Mouse (Mus musculus): ENCODE results near the gene Zfand3.

Zfand3 gene

DNA sequence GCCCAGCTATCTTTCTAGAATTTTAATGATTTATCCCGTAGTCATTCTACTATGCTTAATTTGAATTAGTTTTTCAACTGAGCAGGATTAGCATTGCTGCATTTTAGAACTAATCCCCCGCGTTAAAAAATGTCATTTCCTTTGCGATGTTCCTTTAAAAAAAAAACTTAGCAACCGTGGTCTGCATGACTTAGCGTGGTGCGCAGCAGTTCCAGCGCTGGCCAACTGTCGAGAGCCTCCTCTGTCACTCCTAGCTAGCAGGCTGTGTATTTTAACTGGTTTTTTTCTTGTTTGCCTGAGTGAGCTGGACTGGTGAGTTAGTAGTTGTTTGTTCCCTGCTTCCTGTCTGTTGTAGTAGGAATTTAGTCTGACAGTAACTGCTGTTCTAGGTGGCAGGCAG is 48.9 kb downstream of the Zfand3 start:
- no peak for DNase-seq

DNA sequence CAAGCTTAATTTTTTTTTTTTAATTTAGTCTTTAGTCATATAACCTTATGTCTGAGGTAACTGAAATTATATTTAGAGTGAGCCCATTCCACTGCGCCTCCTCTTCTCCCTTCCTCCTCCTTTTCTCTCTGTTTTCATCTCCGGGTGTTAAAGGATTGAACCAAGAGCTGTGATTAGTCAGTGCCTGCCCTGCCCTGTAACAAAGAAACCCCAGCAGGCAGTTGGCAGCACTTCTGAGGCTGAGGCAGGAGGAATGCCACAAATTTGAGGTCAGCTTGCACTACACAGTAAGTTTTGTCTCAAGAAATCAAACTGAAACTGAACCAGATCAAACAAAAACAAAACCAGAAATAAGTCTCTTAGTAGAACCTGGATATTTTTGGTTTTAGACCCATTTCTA is 49.3 kb downstream of the Zfand3 start:
- DNase-seq = no peak

DNA sequence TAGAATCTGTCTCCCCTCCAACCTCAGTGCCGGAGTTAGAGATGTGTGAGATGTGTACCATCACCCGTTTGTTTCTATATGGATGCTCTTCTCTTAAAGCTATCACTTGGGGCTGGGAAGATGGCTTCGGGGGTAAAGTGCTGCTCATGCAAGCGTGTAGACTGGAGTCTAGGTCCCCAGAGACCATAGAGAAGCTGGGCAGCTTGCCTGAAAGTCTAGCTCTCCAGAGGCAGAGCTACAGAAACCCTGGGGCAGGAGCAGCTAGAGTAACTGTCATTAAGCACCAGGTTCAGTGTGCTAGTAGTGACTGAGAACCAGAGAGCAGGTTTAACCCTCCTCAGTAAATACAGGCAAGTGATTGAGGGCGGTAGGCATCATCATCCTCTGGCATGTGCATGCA is 51.7 kb downstream of the Zfand3 start:
- DNase-seq = no peak

DNA sequence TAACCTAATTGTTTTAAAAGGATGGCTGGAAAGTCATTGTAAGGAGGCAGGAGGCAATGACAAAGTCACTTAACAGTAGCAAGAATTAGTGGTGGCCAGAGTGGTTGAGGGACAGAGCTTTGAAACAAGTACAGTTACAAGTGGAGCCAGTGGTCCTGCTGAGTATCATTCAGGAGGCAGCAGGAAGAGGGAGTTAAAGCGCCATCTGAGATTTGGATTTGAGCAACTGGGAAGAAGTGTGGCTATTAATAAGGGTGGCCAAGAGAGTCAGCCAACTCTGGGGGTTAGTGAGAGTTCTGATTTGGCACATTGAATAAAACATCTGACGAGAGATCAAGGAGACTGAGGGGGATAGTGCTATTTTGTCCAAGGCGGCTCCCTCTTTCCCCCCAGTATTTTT is 54.1 kb downstream of the Zfand3 start:
- no peak for DNase-seq

DNA sequence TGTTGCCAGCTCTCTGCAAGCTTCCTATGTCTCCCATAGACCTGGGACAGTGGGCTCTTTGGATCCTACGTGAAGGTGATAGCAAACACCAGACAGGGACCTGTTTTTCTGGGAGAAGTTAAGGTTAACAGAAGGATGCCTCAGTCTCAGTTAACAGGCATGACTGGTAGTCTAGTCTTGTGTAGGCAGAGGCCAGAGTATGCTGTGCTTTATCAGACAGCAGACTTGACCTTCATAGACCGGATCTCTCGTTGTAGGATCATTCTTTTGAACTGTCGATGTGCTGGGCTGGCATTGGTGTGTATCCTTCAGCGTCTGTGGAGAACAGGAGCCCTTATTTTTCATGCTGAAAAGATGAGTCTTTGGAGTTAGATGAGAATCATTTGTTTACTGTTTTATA is 54.5 kb downstream of the Zfand3 start:
- DNase-seq = no peak

DNA sequence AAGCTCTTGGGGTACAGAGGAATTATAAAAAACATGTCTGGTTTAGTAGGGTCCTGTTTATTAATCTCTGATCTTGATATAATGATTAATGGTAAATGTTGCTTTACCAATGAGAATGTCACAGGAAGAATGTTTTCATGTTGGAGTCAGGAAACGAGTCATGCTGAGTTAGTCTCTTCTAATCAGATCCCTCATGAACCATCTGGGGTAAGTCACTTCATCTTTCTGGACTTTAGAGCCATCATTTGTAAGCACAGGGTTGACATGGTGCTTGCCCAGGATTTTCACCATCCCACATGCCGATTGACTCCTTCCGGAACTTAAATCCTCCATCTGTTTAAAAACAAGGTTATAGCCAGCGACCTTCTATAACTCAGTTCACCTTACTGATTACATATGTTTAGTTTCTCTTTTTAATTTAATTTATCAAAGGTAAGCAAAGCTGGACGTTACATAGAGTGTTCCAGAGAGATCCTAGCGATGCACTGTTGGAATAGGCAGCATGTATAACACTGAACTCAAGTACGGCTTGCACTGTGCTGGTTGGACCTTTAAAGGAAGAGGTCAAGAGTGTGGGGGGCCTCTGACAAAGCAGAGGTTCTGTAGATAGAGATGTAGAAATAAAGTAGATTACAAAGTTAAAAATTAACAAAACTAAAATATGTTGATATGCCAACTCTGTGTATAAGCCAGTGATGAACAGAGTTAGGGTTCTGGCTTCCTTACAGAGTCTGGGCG is 56.7 kb downstream of the Zfand3 start:
- no peak for DNase-seq

DNA sequence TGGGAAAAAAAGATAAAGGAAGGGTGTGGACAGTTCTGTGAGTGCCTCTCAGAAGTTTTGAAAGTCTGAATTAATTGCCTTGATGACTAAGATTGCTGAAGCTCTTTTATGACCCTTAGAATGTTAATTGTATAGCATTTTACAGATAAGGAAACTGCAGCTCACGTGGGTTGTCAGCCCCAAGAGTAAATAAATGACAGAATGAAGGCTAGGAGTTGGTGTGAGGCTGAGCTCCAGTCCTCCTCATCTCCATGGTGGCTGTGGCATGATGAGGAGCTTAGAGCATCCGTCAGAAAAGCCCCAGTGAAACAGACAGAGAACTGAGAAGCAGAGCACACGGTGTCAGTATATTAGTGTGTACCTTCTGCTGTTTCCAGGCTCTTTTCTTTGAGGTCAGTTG is 59.3 kb downstream of the Zfand3 start:
- no peak for DNase-seq

DNA sequence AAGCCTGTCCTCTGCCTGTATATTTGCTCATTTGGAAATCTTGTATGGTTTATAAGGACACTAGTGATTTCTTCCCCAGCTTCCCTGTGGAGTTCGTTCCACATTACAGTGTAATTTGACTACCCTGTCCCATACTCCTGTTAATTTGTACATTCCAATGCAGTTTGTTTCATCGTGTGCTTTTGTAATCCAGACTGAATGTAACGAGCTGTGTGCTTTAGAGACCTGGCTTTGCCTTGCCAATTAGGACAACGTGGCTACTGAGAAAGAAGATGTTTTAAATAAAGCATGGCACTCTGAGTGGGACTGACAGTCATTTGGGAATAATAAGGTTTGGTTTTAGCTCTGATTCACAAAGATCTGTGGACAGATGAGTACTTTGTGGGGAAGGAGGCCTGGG is 60.2 kb downstream of the Zfand3 start:
- no peak for DNase-seq

DNA sequence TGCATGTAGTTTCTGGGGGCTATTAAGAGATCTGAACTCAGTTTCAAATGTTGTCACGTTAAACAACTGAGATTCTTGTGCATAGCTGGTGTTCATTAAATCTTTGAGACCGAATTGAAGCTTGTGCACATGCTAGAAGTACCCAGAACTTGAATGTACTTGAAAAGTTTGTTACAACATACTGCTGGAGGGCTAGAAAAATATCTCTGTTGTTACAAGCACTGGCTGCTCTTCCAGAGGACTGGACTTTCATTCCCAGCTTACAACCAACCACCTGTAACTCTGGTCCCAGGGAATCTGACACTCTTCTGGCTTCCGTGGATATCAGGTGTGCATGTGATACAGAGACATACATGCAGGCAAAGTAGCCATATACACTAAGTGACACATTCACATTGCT is 65.2 kb downstream of the Zfand3 start:
- no peak for DNase-seq

DNA sequence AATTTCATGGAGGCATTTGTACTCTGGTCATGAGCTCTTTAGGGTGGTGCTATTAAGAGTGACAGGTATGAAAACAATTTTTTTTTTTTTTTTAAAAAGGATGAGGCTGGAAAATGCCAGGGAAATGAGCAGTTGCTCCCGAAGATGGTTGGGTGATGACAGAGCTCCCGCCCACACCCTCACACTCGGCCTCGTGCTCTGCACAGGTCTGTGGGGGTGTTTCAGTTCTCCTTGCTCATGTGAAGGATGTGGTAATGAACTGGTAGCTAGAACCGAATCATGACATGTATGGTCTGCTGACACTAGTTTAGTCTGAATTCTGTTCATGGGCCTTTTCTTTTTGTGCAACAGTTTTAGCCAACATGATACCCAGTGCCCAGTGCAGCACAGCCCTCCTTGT is 66.1 kb downstream of the Zfand3 start:
- DNase-seq = no peak

DNA sequence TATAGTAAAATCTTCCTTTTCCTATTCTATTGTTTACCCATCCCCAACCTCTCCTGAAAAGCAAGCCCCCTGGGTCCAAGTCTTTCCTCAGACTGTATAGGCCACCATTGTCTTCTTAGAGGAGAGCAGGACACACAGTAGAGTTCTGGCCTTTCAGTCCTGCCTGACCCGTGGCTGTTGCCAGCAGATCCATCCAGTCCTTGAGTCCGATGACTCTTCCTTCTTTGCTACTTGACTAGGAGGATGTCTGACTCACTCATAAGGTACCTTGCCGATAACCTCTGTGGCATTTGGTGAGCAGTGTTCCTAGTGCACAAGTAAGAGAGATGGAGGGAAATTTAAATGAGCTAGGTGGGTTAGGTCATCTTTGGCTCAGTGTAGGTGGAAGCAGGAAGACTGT is 68.1 kb downstream of the Zfand3 start:
- no peak for DNase-seq

DNA sequence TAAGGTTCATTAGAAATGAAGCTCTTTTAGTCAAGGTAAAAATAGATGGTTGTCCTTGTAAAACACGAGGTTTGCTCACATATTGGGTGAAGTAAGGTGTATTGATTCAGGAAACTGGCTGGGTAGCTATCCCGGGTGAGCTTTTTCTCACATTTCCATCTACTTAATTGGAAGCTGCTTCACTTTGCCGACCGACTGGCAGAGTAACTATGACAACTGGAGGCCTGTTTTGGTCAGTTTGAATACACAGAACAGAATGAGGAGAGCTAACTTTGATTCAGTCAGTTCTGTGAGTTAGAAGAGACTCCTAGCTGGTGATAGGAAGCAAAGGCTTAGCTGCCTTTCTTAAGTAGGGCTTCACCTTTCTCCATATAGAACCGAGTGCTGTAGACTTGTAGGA is 71.4 kb downstream of the Zfand3 start:
- DNase-seq = no peak

DNA sequence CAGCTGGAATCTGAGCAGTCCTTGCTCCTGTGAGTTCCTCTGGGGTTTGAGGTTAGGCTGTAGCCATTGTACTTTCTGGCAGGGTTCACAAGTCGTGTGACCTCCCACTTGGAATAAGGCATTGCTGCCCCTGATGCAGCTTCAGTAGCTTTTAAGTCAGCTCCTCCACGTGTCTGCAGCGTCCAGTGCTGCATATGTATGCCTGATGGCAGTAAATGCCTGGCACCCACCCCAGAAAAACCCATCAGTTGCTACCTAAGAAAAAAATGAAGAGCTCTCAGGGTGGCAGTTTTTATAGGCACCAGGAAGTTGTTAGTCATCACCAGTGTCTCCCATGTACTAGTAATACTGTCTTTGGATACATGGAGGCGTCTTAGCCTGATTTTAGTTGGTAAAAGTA is 79.5 kb downstream of the Zfand3 start:
- DNase-seq = peak in 1 of 2 experiments; percentile 44

DNA sequence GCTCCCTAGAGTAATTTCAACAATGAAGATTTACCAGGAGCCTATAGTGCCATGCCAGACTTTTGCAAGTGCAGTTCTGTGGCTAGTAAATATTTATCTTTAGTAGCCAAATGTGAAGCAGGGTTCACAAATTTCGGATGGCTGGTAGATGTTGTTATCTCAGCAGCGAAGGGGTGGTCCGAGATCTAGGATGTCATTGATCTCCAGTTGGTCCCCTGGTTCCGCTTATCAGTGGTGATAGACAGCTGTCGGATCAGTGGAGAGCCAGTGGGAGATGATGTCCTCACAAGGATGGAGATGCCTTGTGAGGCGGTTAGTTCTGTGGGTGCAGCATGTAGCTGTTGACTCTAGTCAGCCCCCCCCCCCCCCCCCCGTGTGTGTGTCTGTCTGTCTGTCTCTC is 82.2 kb downstream of the Zfand3 start:
- no peak for DNase-seq

DNA sequence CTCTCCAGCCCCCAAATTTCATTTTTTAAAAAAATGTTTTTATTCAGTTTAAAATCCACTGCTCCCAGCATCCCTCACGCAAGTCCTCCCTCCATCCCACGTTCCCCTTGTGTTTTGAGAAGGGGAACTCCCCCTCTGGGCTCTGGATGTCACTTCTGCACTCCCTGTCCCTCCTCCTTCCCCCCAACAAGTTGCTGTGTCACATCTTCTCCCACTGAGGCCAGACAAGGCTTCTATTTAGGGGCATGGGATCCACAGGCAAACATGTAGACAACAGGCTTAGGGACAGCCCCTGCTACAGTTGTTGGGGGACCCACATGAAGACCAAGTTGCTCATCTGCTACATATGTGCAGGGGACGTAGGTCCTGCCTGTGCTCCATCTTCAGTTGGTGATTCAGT is 83.9 kb downstream of the Zfand3 start:
- no peak for DNase-seq

DNA sequence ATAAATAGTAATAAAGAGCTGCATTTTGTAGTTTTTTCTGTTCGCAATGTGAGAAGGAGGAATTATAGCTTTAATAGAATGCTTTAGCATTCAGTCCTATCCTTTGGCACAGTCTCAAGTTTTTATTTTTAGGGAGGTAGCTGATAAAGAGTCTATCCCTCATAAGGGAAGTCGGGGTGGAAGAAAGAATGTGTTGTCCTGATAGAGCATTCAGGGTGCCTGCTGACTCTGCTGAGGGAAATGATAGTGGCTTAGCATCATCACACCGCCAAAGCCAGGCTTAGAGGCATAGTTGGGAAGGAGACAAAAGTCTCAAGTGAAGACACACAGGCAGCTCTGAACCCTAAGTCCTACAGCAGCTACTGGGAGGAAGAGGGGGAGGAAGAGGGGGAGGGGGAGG is 85.9 kb downstream of the Zfand3 start:
- no peak for DNase-seq

DNA sequence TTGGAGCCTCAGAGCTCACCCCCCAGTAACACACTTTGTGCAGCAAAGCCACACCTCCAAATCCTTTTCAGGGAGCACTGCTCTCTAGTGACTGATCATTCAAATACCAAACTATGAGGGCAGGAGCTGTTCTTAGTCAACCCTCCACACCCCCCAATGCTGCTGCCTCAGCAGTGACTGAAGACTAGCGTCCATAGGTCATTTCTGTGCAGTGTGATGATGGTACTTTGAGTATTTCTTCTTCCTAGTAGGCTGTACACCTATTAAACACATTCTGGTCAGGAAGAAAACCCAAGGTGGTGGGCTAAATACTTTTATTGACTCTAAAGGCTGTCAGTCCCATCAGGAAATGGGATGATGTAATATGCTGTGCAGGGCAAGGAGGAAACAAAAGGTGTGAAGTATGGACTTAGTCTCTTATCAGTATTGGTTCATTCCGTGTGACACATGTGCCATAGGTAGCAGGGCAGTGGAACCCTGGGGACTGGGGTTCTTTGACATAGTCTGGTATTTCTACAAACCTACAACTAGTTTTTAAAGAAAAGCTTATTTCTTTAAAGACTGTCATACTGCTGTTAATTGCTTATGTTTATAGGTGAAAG is 88.7 kb downstream of the Zfand3 start:
- DNase-seq = no peak

DNA sequence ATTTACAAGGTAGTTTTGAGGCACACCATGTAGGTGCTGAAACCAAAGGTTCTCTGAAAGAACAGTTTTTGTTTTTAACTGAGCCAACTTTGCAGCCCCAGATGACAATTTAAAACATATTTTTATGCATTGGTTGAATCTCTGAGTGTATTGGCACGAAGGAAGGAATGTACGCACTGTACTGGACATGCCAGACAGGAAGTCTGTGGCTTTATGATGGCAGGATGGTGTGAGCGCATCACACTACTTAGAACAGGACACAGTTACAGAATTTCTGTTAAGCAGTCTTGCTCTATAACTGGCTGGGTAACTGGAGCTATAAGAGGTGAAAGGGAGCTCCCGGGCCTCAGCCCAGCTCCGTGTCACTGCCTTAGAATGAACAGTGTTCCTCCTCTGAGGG is 92.6 kb downstream of the Zfand3 start:
- DNase-seq = no peak

DNA sequence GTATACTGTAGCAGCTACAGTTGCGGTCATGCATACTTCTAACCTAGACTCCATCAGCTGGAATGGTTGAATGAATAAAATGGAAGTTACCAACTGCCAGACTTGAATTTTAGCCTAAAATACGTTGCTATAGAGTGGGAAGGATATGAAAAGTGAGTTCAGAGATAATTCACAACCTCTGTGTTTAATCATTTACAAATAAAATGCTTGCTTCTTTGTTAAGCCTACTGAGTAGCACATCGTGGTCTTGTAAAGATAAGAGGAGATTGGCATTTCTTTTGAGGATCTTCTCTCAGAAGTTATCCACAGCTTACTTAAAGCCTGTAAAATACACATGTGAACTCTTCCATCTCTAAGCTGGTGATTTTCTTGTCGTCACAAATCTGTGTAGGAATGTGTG is 93.1 kb downstream of the Zfand3 start:
- no peak for DNase-seq

DNA sequence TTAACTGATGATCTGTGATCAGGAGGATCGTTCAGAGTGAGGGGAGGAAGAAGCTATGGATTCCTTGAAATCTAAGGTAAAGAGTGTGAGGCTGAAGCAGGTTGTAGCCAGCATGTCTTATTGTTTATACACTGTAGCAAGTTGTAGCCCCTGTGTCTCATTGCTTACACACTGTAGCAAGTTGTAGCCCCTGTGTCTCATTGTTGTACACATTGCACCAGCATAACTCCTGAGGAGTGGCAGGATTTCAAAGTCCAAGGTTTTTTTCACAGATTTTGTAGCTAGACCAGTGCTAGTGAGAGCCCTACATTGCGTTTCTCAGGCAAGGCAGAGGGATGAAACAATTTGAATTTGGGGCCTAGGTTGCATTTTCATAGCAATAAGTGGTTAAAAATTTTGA is 95.1 kb downstream of the Zfand3 start:
- no peak for DNase-seq

DNA sequence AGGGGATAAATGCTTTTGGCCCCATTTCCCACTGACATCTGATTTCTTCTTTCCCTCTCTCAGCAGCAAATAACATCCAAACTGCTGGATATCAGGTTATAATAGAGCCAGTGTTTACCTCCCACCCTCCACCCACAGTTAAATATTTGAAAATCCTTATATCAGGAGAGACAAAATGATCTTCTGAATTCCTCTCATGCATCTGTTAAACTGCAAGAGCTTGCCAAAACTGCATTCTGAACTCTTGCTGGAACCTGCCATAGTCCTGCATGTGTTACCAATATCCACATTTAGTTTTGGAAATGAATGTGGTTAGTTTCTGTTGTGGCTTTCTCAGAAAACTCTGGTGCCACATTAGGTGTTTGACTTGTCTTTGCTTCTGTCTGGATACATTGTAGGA is 97.3 kb downstream of the Zfand3 start:
- DNase-seq = no peak

DNA sequence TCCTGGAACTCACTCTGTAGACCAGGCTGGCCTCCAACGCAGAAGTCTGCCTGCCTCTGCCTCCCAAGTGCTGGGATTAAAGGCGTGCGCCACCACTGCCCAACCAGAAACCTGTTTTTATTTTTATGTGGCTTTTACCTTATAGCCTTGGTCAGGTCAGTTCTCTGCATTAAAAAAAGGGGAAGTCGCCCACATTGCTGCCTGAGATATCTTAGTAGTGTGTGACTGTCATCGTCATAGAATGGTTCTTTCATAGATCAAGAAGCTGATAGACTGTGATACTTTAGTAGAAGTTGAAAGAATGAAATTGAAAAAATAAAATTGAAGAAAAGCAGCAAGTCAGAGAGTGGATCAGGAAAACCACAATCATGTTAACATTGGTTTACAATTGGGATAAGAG is 98.5 kb downstream of the Zfand3 start:
- no peak for DNase-seq

DNA sequence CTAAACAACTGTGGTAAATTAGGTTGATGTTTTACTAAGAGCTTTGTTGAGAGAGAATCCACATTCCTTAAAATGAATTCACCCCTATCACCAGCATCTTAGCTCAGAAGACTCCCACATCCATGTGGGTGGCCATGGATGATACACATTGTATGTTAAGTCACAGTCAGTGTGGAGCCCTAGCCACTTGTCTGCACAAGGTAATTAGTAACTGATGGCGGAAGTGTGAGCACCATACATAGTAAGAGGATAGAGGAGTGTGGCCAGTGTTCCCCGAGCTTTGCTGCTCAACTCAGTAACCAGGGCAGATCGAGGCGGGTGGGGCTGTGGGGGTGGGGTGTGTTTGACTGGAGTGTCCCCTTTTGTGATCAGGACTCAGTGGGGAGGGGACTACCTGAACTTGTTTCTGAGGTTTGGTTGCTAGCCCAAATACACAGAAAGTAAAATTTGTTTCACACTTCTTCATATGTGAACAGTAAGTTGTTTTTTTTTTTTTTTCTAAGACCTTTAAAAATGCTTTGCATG is 99.2 kb downstream of the Zfand3 start:
- no peak for DNase-seq

DNA sequence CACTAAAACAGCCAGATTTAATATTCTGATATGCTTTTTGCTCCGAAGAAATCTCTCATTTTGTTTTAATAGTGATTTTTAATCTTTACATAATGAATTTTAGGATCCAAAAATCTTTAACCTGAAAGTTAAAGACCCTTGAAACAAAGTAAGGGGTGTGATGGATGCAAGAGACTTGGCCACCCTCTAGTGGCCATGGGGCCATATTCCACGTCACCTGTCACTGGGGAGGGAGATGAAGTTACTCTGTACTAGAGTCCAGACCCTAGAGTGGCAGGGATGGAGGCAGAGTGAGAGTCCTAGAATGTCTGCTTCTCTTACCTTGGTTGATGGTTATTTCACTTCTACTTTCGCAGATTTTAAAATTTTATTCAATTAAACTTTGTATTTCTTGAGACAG is 100.8 kb downstream of the Zfand3 start:
- DNase-seq = peak in 1 of 2 experiments; percentile 30

DNA sequence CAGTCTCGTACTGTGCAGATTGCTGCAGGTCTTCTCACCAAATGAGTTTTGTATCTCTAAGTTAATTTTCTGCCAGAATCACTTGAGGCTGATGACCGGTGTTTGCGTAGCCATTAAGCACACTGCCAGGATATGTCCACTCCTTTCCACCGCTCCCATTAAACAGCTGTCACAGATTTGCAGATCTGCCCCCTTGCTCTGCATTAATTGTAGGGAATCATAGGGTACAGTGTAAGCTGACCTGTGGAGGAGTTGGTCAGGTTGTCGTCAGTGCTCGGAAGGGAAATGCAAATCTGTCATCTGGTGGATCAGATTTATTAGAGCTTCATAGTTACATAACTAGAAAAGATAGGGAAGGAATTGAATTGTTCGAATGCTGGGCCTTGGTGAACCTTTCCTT is 106.1 kb downstream of the Zfand3 start:
- DNase-seq = no peak
